Mouse (Mus musculus): Measurements from ENCODE around the gene Arhgap24.

Arhgap24 gene

DNA sequence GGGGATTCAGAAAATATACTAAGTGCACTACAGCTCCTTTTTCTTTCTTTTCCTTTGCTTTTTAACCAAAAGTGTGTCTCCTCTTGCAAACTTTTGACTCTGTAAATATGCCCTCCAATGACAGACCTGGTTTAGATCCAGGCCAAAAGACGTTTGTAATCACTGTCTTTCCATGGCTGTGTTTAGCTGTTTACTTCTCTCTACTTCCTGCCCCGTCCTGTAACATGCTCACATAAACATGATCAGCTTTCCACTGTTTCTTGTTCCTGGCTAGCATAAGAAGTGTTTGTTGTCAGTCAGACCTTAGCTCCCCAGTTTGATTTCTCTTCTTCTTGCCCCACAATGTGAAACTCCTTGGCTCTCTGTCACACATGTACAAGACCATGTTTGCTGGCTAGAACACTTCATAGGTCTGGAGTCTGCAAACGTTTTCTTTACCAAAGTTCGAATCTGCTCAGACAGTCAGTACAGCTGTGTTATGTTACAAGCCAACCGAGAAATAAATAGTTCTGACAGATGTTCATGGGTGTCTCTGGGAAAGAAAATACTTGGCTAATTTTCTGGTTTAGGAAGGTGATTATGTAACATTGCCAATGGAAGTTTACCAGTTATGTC, 189.6 kb downstream of the Arhgap24 start:
- no peak for DNase-seq (ENCODE audit: low read depth, low spot score)

DNA sequence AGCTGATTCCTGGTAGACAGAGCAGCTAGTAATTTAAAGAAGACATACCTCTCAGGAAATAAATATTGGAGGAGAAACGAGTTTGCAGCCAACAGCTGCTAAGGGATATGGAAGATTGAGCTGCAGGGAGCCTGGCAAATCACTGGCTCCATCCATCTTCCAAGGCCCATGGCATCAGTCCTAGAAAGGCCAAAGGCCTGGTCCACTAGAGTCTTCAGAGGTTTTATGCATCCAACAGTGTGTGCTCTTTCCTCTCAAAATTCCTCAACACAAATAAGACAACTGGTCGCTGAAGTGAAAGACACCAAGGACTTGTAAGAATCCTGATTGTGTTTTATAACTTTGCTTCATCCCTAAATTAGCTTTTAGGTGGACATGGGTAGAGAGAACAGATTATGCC, 194.1 kb downstream of the Arhgap24 start:
- no peak for DNase-seq (ENCODE audit: low read depth, low spot score)

DNA sequence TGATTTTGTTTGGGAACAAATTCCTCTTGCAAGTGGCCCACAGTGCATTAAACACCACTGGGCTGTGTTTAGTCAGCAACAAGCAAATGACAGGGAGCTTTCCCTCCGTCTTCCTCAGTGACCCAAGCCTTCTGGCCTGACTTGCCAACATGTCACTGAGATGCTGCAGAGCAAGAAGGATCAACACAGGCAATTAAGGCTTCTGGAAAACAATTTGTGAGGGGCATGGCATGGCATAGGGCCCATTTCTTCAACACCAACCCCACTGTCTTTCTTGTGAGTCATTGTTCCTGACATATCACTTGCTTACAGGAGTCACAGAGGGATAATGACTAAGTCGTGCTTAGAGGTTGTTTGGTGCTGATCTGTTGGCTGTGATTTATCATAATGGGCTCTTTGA, 196.0 kb downstream of the Arhgap24 start:
- no peak for DNase-seq (ENCODE audit: low read depth, low spot score)

DNA sequence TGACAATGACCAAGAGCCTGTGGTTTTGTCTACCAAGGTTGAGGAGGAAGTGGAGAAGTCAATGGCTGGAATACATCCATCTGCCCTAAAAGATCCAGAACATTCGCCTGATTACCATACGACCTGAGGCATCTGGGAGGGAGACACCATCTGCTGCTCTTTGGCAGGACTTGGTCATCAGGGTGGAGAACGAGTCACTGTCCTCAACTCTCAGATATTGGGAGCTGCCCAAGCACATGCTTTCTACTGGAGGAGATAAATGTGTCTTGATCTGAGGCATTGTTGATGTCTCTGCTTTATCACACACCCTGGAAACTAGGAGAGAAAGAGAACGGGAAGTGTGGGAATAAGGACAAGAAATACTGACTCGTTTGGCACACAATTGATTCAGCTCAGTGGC, 206.5 kb downstream of the Arhgap24 start:
- DNase-seq (ENCODE audit: low read depth, low spot score) = no peak

- peak; percentile 58 for DNase-seq (ENCODE audit: low read depth, low spot score)
Observed at GRCm38 (mm10) chr5:102692487-102692886, 211.3 kb downstream of the Arhgap24 start.

DNA sequence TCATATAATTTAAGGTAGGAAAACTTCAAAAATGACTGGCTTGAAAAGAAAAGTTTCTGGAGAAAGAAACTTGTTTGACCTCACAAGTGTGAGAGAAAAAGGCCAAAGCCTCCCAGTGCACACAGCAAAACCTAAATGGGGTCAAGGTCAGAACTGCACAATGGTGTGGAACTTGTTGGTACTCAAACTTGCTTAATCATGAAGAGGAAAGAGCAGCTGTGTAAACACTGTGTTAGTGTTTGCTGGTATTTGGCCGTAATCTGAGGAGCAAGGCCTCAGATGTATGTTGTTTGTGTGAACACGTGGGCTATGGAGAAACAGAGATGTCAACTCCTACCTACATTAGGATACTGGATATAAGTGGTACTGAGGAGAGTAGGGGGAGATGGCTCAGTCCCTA, 212.0 kb downstream of the Arhgap24 start:
- DNase-seq (ENCODE audit: low read depth, low spot score) = no peak

- no peak for DNase-seq (ENCODE audit: low read depth, low spot score)
Observed at GRCm38 (mm10) chr5:102693871-102694270, 212.7 kb downstream of the Arhgap24 start.

DNA sequence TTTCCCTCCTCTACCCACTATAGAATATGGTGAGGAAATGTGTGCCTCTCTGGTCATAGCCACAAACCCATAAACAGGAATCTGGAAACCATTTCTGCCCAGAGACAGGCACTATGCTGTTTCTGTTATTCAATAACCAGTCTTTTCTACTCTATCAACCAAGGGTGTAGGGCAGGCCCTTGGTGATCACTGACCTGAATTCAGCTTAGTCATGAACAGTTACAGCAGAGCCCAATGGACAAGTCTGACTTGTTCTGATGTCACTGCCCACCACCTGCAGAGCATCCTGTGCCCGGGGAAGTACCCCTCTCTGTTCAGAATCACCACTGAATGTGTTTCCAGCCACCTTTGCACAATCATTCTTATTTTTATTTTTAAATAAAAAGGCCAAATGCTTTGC, 216.6 kb downstream of the Arhgap24 start:
- DNase-seq (ENCODE audit: low read depth, low spot score) = no peak

DNA sequence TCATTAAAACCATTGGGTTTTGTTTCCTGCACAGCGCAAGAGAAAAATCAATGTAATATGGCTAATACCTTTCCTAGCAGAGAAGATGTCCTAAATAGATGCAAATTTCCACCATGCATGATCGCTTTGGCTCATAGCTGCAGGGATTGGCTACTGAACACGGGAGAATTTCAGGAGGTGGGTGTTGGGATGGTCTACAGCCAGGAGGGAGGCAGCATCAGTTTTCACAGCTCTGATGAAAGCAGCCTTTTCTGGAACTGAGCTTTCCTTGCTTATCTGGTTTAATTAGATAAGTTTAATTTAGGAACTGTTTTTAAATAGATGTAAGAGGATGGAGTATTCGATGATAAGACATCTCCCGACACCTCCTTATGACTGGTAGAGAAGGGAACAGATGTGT, 217.2 kb downstream of the Arhgap24 start:
- no peak for DNase-seq (ENCODE audit: low read depth, low spot score)

DNA sequence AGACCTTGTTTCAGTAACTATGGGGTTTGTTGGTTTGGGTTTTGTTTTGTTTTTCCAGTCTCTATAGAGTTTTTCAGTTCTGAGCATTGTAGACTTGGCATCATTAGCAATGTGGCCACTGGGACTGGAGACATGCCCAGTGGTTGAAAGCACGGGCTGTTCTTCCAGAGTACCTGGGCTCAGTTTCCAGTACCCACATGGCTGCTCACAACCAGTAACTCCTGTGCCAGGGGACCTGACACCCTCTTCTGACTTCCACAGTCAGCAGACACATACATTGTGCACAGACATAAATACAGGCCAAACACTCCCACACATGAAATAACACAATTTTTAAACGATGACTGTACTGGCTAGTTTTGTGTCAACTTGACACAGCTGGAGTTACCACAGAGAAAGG, 217.7 kb downstream of the Arhgap24 start:
- no peak for DNase-seq (ENCODE audit: low read depth, low spot score)

DNA sequence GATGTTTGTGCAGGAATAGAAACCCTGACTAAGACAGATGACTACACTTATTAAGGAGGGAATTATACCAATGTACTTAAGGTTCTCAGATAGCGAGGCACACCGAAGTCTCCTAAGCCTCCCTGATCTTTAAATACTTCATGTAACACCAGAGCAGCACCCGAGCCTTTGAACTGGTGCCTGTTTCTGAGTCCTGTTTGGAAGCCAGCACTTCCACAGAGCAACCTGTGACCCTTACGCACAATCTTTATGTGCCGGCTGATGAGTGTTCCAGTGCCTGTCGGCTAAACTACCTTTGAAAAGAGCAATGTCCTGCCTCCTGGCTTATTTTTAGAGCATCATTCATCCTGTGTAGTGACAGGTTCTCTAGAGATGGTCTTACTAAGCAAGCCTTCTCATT, 221.4 kb downstream of the Arhgap24 start:
- DNase-seq (ENCODE audit: low read depth, low spot score) = no peak

- DNase-seq (ENCODE audit: low read depth, low spot score) = peak; percentile 39
Observed at GRCm38 (mm10) chr5:102703325-102704099, 222.3 kb downstream of the Arhgap24 start.

DNA sequence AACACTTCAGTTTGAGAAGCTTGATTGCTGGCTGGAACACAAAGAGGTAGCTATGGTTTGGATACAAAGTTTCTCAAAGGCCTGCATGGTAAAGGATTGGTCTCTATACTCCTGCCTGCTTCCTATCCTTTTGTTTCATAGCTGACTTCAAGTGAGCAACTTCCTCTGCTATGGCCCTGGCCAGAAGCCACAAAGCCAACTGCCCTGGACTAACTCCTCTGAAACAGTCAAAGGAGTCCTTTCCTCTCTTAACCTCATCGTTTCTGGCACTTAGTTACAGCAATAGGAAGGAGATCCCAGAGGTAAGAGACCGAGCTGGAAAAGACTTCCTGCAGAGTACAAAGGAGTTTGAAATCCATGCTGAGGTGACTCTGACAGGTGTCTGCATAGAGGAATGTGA, 224.0 kb downstream of the Arhgap24 start:
- DNase-seq (ENCODE audit: low read depth, low spot score) = no peak

DNA sequence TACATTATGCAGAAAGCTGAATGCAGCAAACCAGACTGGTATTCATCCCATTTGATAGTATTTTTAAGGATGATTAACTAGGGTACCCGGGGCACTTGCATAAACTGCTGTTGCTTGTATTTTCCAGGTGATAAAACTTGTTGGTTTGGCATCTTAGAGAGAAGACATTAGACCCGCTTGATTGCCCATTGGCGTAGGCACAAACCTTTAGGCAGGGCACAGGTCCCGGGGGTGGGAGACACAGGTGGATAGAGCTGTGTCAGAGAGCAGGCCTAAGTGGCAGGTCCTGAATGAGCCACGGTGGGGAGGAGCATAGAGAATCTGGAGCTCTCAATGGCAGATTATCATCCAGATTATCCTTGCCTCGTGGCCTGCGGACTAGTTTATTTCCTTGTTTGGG, 229.1 kb downstream of the Arhgap24 start:
- DNase-seq (ENCODE audit: low read depth, low spot score) = no peak

GRCm38 (mm10) chr5:102719368-102719972, 238.3 kb downstream of the Arhgap24 start:
- DNase-seq (ENCODE audit: low read depth, low spot score) = peak; percentile 5

- no peak for DNase-seq (ENCODE audit: low read depth, low spot score)
Observed at GRCm38 (mm10) chr5:102723558-102723957, 242.4 kb downstream of the Arhgap24 start.

DNA sequence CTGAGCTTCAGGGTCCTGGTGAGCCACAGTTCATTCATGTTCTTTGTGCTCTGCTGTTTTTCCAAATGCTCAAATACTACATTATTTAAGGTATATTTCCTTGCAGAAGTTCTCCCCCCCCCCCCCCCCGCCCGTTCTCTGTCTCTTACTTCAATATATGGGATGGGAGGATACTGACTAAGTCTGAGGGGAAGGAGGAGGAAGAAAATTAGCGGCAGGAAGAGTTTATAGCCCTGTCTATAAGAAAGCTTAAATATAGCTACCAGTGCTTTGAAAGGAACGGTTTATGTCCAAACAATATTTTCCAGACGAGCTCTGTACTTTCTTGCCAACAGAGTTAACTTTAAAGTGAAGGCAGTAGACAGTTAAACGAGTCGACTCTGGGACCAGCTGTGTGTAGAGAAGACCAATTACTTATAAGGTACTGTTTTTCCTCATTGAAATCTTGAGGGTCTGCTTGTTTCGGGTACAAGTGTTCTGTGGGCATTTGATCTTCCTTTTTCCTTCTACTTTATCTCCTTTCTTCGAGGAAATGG, 243.7 kb downstream of the Arhgap24 start:
- DNase-seq (ENCODE audit: low read depth, low spot score) = no peak

DNA sequence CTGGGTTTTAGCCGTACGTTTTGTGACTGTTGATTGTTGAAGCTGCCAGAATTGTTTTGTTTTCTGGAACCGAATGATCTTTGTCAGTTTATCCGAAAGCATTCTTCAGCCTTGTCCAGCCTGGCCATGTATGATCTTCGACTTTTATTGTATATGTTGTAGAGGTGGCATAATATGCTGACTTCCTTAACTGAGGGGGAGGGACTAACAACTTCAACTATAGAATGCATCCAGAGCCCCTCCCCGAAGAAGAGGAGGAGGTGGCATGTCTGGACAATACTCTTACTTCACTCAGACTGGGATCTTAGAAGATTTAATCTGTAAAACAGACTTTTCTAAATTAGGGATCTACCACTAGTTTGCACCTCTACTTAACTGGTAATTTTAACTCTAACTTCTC, 244.2 kb downstream of the Arhgap24 start:
- DNase-seq (ENCODE audit: low read depth, low spot score) = no peak

GRCm38 (mm10) chr5:102726985-102727384, 245.8 kb downstream of the Arhgap24 start:
- DNase-seq (ENCODE audit: low read depth, low spot score) = no peak

DNA sequence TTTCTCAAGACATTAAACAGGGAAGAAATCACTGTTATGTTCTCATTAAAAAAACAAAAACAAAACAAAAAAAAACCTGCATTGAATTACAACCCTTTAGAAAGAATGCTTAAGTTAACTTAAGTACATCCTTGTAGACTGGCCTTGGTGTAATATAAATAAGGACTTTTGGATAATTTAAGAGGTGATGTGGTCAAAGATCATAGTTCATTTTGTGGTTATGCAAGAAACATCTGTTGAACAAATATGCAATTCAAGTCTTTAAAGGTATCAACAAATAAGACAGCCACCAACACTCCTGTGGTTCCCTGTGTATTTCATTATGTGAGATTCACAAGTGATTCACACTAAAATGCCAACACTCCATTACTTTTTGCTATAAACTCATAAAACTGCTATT, 247.3 kb downstream of the Arhgap24 start:
- no peak for DNase-seq (ENCODE audit: low read depth, low spot score)

GRCm38 (mm10) chr5:102729476-102729875, 248.3 kb downstream of the Arhgap24 start:
- no peak for DNase-seq (ENCODE audit: low read depth, low spot score)

DNA sequence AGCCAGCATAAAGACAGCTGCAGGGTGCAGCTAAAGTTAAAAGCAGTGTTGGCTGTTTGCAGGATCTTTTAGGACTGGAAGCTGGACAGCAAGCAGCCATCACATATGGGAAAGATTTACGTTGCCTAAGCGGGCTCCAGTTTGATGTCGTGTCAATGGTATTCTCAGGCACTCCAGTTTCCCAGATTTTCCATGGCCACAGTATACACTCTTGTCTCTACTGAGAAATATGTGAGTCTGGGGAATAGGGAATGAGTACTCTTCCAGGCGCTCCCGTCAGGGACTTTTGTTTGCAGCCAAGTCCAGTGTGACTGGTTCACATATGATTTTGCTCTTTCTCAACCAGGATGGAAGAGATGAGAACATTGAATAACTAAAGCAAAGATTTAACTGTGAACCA, 254.9 kb downstream of the Arhgap24 start:
- no peak for DNase-seq (ENCODE audit: low read depth, low spot score)

Measured in R1 (cell line).